Mouse (Mus musculus): ENCODE data around the gene Pex14.

Pex14 gene

DNA sequence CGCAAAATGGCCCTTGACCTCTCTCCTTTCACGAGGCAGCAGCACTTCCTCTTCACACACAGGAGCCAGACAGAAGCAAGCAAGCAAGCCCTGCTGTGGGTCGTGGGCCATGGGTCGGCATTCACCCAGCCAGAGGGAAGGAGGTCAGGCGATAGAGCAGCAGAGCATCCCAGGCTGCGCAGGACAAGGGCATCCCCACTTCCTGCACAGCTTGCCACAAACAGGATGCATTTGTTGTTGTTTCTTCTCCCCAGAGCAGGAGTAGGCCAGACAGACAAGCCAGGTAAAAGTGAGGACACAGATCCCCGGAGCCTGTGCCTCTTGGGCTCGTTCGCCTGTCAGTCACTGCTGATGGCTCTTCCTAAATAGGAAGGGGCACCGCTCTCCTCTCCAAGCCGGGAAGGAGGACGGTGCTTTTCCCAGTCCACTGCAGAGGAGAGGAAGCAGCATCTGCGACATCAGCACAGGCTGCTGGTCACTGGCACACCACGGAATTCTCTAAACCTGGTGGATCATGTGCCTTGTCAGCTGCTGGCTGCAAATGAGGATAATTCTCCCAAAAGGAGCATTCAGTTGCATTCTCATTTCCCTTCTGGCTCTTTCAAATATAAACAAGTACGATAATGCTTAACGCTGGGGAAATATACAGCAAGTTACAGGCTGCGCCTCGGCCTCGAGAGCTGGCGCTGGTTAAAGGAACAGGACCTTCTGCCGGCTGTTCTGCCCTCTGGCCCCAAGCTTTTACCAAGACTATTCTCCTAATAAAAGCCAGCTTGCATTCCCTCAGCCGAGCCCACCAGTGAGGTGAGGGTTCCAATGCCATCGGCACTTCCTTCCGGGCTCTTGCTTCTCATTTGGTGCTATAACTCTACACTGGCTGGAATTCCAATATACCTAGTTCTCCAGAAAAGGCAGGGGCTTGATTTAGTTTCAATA is 113.9 kb downstream of the Pex14 start:
- DNase-seq (ENCODE audit: low spot score): no peak

DNA sequence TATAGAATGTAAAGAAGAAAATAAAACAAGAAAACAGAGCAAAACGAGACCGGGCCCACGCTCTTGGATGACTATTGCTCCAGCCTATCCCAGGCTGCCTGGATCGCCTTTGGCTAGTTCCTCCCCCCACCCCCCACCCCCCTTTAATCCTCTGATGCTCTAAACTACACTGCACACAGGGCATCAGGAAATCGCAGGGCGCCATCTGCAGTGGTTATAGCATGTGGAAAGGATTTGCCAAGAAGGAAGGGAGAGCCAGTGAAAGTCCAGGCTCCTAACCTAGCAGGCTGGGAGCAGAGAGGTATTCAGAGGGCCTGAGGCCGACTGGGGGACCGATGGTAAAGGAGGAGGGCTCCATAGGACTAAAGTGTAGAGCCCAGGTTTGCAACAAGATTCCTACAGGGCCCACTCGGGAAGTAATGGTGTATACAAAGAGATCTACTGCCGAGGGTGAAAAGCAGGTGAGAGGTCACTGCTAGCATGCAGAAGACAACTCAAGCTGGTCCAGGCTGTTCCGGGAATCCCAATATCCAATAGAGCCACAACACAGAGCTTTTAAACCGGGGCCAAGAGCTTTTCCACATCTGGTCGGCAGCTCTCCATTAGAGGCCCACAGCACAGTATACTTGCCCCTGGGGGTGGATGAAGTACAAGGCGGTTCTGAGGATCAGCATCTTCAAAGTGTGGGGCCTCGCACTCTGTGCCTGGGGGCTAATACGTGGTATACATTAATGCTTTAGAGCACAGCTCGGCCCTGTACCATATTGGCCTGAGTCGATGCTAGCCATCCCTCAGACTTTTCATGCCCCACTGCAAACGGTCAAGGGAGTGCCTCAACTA is 114.8 kb downstream of the Pex14 start:
- no peak for DNase-seq (ENCODE audit: low spot score)

DNA sequence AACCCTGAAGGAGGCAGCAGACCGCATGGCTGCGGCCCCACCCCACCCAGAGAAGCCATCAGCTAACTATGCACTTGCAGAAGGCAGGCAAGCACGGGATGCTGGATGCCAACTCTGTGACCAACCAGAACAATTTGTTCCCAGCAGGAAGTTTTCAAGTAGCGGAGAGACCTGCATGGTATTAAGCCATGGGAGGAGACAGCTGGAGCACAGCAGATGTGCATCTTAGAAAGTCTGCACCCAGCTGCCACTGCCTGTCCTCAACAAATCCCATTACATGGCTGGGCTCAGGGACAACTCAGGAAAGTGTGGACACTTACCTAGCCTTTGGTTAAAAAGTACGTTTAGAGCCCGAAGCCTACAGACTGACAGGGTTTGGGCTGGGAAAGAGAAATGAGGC is 117.4 kb downstream of the Pex14 start:
- DNase-seq (ENCODE audit: low spot score): no peak

DNA sequence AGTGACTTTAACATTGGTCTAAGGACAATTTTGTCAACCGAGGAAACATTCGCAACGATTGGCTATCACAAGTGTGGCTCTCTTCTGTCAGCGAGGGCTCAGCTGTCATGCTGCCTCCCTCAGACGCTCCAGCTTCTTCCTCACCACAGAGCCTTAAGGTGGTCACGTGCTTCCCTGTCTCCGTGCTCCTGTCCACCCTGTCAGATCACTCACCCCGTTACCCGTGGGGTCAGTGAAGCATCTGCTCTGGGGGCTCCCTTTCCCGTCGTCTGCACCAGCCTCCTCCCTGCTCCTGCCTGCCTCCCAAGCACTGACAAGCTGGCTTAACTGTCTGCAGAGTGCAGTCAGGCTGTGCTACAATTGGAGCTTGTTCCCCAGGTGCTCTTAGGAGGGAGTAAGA is 119.8 kb downstream of the Pex14 start:
- no peak for DNase-seq (ENCODE audit: low spot score)

DNA sequence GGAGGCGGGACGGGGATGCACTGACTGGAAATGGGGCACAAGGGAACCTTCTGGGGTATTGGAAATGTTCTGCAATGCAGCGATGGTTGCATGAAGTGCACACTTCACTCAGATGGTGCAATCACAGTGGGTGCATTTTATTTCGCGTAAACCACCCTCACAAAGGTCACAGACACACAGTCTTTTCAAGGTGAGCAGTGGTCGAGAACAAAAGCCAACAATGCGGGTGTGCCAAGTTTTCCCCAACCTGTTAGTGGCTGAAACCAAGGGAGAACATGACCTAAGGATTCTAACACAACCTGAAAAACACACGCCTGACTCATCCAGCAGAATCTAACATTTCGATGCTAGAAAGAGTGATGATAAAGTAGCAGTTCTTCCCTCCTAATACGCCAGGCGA is 120.8 kb downstream of the Pex14 start:
- no peak for DNase-seq (ENCODE audit: low spot score)

DNA sequence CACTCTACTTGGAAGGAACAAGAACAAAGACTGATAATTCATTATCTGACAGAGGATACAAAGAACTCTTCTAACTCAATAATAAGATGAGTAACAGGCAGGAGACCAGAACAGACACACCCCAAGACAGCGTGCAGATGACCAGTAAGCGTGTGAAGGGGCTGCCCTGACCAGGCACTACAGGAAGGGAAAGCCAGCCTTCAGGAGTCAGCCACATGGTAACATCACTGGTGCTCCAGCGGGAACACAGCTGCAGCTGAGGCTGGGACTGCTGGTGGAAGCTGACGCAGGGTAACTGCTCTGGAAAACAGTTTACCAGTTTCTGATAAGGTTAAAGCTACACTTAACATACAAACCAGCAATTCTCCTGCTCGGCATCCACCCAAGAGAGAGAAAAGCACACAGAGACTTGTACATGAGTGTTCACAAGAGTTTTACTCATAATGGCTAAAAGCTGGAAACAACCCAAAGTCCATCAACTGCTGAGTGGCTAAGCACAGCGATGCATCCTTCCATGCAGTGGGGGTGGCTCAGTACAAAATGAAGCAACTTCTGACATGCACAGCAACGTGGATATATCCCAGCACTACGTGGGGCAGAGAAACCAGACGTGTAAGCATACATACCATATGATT is 121.3 kb downstream of the Pex14 start:
- no peak for DNase-seq (ENCODE audit: low spot score)

DNA sequence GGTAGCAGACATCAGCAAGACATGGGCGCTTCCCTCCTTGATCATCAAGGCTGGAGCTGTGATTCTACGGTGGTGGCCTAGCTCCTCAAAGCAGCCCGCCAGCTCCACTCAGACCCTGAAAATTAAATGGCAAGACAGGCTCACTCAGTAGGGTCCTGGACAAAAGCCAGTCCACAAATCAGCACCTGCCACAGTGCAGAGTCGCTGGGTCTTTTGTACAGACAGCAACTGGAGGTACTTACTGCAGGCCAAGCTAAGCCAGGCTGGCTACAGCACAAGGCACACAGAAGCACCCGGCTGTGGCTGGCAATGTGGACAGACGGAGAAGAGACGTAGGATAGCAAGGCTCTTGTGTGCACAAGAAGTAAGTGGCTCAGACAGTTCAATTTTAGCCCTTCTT is 124.8 kb downstream of the Pex14 start:
- DNase-seq (ENCODE audit: low spot score): no peak

DNA sequence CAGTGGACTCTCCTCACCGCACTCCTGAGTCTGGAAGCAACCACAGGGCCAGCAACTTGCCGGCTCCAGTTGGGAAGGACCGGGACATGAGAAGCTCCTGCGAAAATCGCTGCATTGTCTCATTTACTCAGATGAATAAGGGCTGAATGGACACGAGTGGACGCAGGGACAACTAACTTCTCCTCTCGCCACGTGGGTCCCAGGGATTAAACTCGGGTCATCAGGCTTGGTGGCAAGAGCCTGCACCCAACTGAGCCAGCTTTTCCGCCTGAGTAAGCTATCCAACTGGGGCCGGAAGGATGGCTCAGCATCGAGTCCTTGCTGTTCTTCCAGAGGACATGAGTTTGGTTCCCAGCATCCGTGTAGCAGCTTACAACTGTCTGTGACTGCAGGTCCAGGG is 126.3 kb downstream of the Pex14 start:
- DNase-seq (ENCODE audit: low spot score): no peak

DNA sequence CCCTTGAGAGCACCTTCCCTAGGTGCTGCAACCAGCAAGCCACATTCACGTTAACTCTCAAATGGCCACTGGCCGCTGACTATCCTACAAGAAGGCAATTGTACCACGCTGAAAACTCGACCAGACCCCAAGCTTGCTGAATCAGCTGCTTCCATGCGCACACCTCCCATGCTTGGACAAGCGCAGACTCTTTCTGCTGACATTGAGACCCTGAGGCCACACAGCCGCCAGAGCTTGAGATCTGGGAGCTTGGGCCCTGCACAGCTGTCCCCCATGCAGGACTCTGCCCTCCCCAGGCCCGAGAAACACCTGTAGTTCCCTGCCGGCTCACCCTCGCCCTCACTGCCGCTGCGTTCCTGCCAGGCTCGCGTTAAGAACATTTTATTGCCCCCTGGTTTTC is 127.0 kb downstream of the Pex14 start:
- DNase-seq (ENCODE audit: low spot score): no peak

DNA sequence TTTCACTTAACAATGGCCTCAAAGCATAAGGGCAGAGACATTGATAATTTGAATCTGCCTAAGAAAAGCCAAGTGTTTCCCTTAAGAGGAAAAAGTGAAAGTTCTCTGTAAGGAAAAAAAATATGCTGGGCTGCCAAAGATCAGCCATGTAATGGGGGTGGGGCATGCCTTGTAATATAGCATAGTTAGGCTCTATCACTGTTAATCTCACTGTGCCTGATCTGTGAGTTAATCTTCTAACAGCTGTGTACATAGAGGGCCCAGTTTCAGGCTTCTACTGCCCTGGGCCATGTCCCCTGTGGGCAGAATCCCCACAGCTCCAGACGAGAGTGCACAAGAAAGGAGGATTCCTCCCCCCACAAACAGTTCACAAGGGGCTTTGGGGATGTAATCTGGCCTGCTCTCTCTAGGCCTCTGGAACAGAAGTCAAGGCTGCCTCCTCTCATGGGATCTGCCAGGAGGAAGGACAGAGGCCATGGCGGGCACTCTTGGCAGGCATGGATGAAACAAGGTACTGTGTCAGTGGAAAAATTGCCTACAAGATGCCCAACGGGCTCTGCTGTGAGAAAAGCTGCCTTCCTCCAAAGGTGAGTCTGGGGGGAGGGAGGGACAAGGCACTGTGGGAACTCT is 127.9 kb downstream of the Pex14 start:
- no peak for DNase-seq (ENCODE audit: low spot score)

DNA sequence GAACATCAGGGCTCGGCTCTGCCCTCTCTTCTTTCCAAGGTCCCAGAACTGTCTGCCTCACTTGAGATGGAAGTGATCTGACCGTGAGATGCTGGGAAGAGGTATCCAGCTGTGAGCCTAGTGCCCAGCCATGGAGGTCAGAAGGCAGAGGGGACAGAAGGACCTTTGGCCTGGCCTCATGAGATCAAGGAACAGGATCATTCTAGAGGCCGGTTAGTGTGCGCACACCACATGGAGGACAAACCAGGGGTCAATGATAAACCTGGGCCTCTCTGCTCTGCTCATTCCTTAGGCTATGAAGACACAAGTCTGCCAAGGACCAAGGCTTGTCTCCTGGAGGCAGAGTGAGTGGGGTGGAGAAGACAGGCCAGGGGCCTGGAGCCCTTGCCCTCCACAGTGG is 128.9 kb downstream of the Pex14 start:
- no peak for DNase-seq (ENCODE audit: low spot score)

DNA sequence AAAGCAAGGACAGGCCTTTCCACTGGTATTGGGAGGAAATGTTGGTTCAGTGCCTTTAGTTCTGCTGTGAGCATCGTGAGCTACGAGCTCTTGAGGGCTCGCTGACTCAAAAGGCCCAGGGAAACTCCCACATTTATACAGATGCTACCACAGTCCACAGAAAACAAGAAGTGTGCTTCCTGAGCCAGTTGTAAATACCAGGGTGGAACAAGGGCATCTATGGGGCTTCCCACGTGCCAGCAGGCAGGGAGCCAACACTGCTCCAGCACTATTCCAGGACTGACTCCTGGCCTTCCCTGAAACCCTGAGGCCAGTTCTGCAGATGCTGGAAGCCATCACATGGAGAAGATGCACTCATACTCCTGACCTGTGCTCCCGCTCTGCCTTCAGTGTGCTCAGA is 130.1 kb downstream of the Pex14 start:
- DNase-seq (ENCODE audit: low spot score): peak; percentile 74

DNA sequence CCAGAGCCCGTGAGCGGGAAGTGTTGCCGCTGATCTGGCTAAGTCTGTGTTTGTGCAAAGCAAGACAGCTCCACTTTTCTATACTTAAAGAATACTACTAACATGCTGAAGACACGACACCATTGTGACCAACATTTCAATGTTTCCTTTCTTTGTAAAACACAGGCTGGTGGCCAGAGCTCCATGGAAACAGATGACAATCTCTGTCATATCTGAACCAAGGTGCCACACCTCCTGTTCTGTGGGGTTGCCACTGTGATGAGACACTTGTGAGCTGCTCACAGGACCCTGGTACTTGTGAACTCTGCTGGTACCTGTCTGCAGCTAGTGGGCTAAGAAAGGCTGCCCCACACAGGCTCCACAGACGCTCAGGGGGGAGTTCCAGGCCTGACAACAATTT is 130.8 kb downstream of the Pex14 start:
- no peak for DNase-seq (ENCODE audit: low spot score)

DNA sequence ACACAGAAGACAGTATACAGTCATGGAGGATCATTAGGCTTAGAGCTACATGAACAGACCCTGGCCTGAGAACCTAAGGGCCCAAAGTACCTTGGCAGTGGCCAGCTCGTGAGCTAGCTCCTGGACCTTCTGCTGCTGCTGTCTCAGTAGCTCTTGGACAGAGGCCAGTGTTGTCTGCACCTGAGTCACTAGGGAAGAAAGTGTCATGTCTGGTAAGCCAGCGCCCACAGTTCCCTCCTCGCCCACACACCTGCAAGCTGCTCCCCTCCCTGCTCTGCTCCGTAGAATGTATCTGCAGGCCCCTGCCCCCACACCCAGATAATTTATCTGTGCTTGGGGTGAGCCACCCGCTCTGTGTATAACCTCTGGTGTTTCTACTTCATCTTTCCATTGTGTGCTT is 133.5 kb downstream of the Pex14 start:
- DNase-seq (ENCODE audit: low spot score): no peak

DNA sequence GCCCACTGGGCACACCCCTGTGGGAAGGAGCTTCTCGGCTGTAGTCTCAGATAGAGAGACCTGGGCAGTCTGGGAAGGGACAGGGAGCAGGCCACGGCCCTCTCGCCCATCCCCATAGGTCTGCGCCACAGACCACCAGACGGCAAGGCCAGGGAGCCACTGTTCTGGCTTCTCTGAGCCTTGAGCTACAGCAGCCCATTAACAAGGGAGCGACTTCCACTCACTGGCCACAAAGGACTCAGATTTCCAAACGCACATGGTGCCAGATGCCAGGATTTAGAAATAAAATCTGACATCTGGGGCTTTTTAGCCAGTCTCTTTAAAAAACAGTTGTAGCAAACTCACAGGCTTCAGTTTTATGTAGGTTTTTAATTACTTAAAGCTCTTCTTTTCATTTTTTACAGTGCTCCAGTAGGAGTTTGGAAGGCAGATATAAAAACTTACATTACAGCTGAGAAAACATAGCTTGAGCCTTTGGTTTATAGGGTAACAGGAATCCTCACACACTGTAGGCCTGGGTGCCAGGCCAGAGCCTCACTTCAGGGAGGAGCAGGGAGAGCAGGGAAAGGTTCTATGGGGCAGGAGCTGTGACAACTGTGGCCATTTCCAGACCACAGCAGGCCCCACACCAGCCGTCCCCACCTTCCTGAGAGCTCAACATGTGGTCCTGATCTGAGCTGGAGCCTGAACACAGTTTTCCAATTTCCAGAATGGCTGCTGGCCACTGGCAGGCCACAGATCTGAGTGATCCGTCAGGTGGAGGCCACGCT is 134.9 kb downstream of the Pex14 start:
- no peak for DNase-seq (ENCODE audit: low spot score)

DNA sequence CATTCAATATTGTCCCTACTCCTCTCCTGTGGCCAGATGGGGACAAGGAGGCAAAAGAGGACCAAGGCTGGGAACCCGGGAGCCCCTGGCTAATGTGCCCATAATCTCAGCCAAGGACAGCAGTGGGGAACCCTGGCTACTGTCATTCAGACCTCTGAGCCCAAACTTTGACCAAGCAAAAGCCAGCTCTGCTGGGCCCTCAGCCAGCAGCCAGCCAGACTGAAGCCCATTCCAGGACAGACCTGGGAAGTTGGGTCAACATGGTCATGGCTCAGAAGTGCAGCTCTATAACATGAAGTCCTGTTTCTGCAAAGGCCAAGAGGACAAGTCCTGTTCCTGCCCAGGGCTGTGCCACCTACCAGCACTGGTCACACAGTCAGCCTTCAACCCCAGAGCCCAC is 137.6 kb downstream of the Pex14 start:
- no peak for DNase-seq (ENCODE audit: low spot score)

DNA sequence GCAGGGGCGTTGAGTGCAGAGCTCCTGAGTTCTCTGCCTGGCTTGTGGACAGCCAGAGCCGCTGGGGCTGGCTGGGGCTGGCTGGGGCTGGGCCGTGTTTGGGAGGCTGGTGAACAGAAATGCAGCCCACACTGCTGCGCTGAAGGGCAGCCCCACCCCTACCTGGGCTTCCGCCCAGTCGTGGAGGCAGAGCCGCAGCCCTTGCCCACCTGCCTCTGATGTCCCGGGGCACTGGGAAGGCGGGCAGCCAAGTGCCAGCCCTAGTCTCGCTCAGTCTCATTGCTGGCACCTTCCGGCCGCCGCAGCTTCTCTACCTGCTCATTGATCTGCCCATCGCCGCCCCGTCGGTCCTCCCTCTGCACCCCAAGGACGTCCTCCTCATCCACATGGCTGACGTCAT is 138.6 kb downstream of the Pex14 start:
- DNase-seq (ENCODE audit: low spot score): no peak

DNA sequence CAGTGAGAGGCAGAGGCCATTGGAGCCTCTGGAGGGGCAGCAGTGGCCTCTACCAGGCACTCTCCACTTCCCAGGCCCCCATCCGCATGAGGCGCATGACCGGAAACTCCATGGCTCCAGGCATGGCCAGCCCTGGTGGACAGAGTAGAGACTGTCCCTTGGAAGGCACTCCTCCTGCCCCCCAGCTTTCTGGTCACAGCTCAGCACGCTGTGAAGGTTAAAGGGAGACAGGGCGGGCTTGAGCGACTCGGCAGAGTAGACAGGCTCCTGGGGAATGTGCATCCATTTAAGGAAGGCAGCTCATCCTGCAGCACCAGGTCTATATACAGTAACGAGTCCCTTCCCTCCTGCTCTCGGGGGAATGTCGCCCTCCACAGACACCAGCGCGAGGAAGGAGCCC is 139.7 kb downstream of the Pex14 start:
- no peak for DNase-seq (ENCODE audit: low spot score)

DNA sequence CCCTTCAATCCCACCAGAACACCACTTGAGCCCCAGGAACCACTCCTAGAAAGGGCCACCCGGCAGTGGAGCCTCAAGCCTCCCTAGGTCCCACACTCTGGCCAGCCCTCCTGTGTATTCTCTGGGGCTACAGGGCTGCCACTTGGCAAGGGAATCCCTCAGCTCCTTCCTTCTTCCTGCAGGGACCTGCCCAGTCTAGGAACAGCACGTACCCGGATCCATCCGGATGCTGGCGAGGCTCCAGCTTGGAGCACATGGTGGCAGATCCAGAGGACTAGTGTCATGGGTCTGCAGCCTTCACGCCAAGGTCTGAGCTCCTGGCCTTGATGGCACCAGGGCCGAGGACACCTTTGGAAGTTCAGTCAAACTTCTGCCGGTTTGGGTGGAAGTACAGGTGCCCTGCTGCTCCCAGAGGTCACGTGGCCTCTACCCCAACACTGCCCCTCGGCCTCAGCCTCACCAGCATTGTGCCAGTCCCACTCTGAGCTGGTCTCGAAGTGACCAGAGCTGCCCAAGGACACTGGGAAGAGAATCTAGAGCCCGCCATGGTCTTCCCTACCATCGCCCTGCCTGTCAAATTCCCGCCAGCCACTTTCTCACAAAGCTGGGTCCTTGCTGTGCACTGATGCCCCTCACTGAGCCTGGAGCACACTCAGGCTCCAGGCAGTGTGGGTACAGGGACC is 144.4 kb downstream of the Pex14 start:
- DNase-seq (ENCODE audit: low spot score): peak; percentile 71

DNA sequence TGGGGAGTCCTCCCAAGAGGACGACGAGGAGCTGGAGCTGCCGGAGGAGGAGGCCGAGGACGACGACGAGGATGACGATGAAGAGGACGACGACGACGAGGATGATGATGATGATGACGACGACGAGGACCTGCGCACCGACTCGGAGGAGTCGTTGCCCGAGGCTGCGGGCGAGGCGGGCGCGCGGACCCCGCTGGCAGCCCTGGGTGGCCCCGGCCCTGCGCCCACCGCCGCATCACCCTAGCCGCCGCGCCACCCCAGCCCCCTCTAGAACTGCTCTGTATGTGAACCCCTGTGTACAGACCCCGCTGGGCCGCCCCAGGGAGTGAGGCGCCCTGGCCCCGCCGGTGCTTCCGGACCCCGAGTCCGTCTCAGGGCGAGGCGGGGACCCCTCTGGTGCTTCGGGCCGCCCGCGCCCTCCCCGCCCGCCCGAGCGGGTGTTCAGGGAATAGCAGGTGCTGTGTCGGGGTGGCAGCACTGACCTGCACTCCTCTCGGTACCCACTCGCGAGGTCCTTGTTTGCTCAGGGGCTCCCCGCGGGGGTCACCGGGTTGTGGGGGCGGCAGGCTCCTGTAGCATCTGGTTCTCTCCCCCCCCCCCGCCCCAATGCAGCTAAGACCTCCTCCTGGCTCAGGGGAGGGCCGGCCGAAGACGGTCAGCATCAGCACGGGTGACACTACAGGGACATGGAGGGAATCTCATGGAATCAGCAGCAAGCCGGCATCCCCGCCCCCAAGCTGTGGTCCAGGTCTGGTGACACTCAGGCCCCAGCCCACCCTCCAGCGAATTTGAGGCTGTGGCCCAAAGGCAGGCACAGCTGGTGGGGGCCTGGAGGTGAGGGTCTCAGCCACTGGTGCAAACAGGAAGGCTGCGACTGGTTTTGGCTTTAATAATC is 147.1 kb downstream of the Pex14 start:
- DNase-seq (ENCODE audit: low spot score): no peak
